Mouse (Mus musculus): Measurements from ENCODE around the gene Kctd4.

DNA sequence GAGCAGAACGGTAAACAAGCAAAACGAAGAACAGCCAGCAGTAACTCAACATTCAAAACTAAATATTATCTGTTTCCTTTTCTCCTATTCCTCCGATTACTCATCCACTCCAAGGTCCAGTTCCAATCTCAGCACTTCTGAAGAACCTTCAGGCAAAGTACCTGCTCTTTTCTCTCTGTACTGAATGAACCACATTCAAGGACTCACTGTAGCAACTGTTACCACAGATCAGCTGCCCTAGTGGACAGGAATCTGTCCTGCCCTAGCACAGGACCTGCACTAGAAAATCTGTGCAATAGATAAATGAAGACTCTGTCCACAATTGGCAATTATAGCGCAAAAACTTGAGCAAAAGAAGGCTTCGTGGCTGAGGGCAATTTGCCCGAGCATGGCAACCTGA is 36.1 kb downstream of the Kctd4 start:
- TF ChIP-seq CTCF (IDR thresholded peaks at IDR 0.05; ENCODE audit: borderline replicate concordance, control insufficient read depth, extremely low read depth, insufficient read depth, low read length, poor library complexity): no peak
- TF ChIP-seq POLR2A (IDR thresholded peaks at IDR 0.05; ENCODE audit: control insufficient read depth, extremely low read depth, insufficient read depth, low read length, poor library complexity): no peak

All from thymus, adult 2 months (tissue).